Mouse (Mus musculus) Patski (cell line): ENCODE results near the gene Olfr722. TPM values are rescaled to one million over a fixed set of nuclear protein-coding genes. Genes with fewer than 3 reads are reported as not detected.
"Not testable (repeated sequence)": the region's sequence is repeated elsewhere in the genome, so short reads cannot be mapped to it uniquely, and the experiment has no call there.

ENCODE experiments used
- ATAC-seq: fragments of 100-300 bp; one replicate; pipeline ENCODE4 v1.8.0; 2021
- CTCF ChIA-PET: fragments of 350-600 bp; sonication (Branson Sonifier 250); formaldehyde crosslinking; loops from one replicate; lab custom pipeline; 2022; ENCODE audit warnings: inconsistent platforms; lab: Charles Lee
- POLR2A ChIA-PET: fragments of 350-600 bp; sonication (Branson Sonifier 250); formaldehyde crosslinking; loops from one replicate; lab custom pipeline; 2022; ENCODE audit warnings: antibody characterized with exemption, inconsistent platforms; lab: Charles Lee
- DNase-seq: peaks from one replicate; pipeline ENCODE4 v3.0.0-alpha.2; 2011; ENCODE audit warnings: low read depth, low spot score
- H3K27me3 ChIP-seq: fragments of 371-371 bp; one replicate; pipeline ENCODE4 v1.5.1; 2021
- CTCF ChIP-seq: fragments of 100-300 bp; IDR thresholded peaks from one replicate; pipeline ENCODE4 v1.5.1; 2021
- in situ Hi-C: fragments of 300-500 bp; cut with MboI; formaldehyde crosslinking; loops from 3 replicates; pipeline ENCODE4 v1.11.1; 2018; ENCODE audit warnings: low pct_unique_long_range_greater_than_20kb, mixed read lengths
- polyA plus RNA-seq: library from polyadenylated mRNA; unstranded; gene quantifications from one replicate; pipeline ENCODE4 v1.2.3, GENCODE M21; 2021

The Olfr722 gene
- polyA plus RNA-seq = not detected

GRCm38 (mm10) chr14:49901899-49902298, at the start of gene Olfr722:
Gene Olfr722 (minus strand): TSS chr14:49901999.
- peaks cover 10% of the 10 kb centered on the region for H3K27me3 ChIP-seq
- ATAC-seq (no peak), DNase-seq (no peak)
- ChIA-PET POLR2A (no interaction called here), CTCF (no interaction called here)
- TF ChIP-seq CTCF = no peak
- in situ Hi-C loops = no loop called here

- ATAC-seq, POLR2A ChIA-PET, DNase-seq, CTCF ChIA-PET, H3K27me3 ChIP-seq, in situ Hi-C loops: not testable (repeated sequence)
Observed at GRCm38 (mm10) chr14:49931687-49932086, 29.9 kb upstream of the Olfr722 start, which contains the start of gene Olfr723. Gene Olfr723 (minus strand): TSS chr14:49931787.

GRCm38 (mm10) chr14:49860387-49860786, 41.4 kb downstream of the Olfr722 start:
- in situ Hi-C loops = no loop called here
- H3K27me3 ChIP-seq = no peaks in the 10 kb centered on the region
- POLR2A ChIA-PET = no interaction called here
- TF ChIP-seq CTCF = peak; percentile 28
- ATAC-seq (no peak), DNase-seq (no peak)
- CTCF ChIA-PET = no interaction called here

Other genes starting within 250 kb of the Olfr722 start
- gene Armh4, start 118.6 kb downstream of the Olfr722 start, polyA plus RNA-seq = not detected
- not detected for gene Olfr723, start 29.8 kb upstream of the Olfr722 start, polyA plus RNA-seq
- gene Olfr724, start 61.3 kb upstream of the Olfr722 start, polyA plus RNA-seq = not detected
- not detected for gene Olfr725, start 138.4 kb upstream of the Olfr722 start, polyA plus RNA-seq
- gene Olfr726, start 189.0 kb upstream of the Olfr722 start, polyA plus RNA-seq = not detected
- not detected for gene Olfr727, start 221.2 kb upstream of the Olfr722 start, polyA plus RNA-seq
- not detected for gene Olfr728, start 240.7 kb upstream of the Olfr722 start, polyA plus RNA-seq